25 mouse cellular contexts compared by ENCODE assay signal in the genomic region with DNA sequence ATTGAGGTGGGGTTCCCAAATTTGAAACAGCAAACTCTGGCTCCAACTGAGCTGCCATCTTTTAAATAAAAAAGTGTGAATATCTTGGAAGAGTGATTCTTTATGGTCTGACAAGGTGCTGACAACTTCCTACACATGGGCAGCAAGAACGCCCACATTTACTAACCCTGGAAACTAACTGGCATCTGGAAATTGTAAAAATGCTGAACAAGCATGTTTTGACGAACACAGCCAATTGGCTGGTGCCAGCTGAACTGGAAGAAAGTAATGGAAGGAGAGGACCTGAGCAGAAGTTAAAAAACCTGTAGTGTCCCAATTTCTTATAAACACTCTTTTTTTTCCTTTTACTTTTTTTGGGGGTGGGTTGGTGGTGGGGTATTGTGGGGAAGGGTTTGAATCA. TPM values are rescaled to one million over a fixed set of nuclear protein-coding genes. Genes with fewer than 3 reads are reported as not detected.
DNase-seq lines count a peak whose midpoint lies in the region; ATAC-seq and TF ChIP-seq lines count a peak whose summit lies in the region.
"Had no signal": no experiment of that assay in that cellular context is flagged by ENCODE, and none has a peak within 500 bp of the region (broad histone marks: within the 10 kb centered on the region; RNA-seq: fewer than 3 reads in every experiment).

No protein-coding gene starts in this region.

- H3K27ac ChIP-seq in CH12.LX (ENCODE audit: insufficient read depth, low read depth) (no peak overlapping the region), ES-E14 (ENCODE audit: insufficient read depth, low read depth, low read length, poor library complexity, severe bottlenecking) (no peak overlapping the region)

- no peak for TF ChIP-seq POLR2A in CH12.LX (IDR thresholded peaks at IDR 0.05; ENCODE audit: low read depth, low read length)

- H3K36me3 ChIP-seq in CH12.LX (replicated peaks in 1 of 2; ENCODE audit: control insufficient read depth in 1 of 2, insufficient read depth in 1 of 2, low read length in 1 of 2) (no peaks in the 10 kb centered on the region), ES-E14 (ENCODE audit: control insufficient read depth, insufficient read depth, low read length, poor library complexity, severe bottlenecking) (no peaks in the 10 kb centered on the region)
- H3K36me3 ChIP-seq: G1E had no signal

- in situ Hi-C loops in CH12.LX (cut with MboI; ENCODE audit: low pct_ligation_motif_present, low pct_unique_long_range_greater_than_20kb, low sequenced_read_pairs) = no loop called here
- in situ Hi-C loops in ES-E14 (cut with MboI; ENCODE audit: low sequenced_read_pairs in 2 of 2, unreplicated experiment in 2 of 2) = no loop called here

- no peak for TF ChIP-seq RAD21 in CH12.LX (IDR thresholded peaks at IDR 0.05; ENCODE audit: low read depth, low read length)

- DNase-seq in CH12.LX (ENCODE audit: extremely low read depth) (no peak), ES-E14 (ENCODE audit: low read depth, low spot score) (no peak)
- no peak for DNase-seq in left cerebral cortex, adult 8-10 months (ENCODE audit: low spot score in 2 of 2)
- DNase-seq: adrenal gland, adult 2 months; adrenal gland, adult 8-10 months; adrenal gland, postnatal 10 days; adrenal gland, postnatal 14 days; adrenal gland, postnatal 25 days; adrenal gland, postnatal 36 days; B cell, adult 2 months; cerebellum, adult 11 months; cerebellum, adult 11-12 months; cerebellum, adult 18-20 months; cerebellum, adult 2 months; cerebellum, adult 8-10 months had no signal

- H3K9me3 ChIP-seq in CH12.LX (replicated peaks; ENCODE audit: low read length) (peaks cover 28% of the 10 kb centered on the region), ES-E14 (ENCODE audit: control insufficient read depth, insufficient read depth, low read depth, low read length) (peaks cover 2% of the 10 kb centered on the region; the same call in 1 of the 2 replicates)

- H3K4me1 ChIP-seq in CH12.LX (ENCODE audit: control insufficient read depth in 1 of 2, insufficient read depth in 2 of 2) (no peaks in the 10 kb centered on the region), ES-E14 (ENCODE audit: control insufficient read depth in 2 of 2, insufficient read depth in 2 of 2, low read length in 2 of 2, poor library complexity in 1 of 2) (no peaks in the 10 kb centered on the region)

- ATAC-seq in monocyte, adult 5-6 weeks (replicated peaks; ENCODE audit: insufficient number of reproducible peaks, low FRiP score, low TSS enrichment, poor library complexity, severe bottlenecking) = no peak
- ATAC-seq: activated CD4-positive, CD25-positive, alpha-beta regulatory T cell, adult 4 months; CD4-positive, CD25-positive, alpha-beta regulatory T cell, adult 4 months; Patski had no signal

- H3K4me2 ChIP-seq in CH12.LX (ENCODE audit: insufficient read depth, low read depth, poor library complexity, severe bottlenecking) = no peak overlapping the region

- no peaks in the 10 kb centered on the region for H3K27me3 ChIP-seq in CH12.LX (replicated peaks)
- H3K27me3 ChIP-seq: Patski had no signal

- no peak for TF ChIP-seq EP300 in CH12.LX (IDR thresholded peaks at IDR 0.05; ENCODE audit: low read length)

- H3K4me3 ChIP-seq in CH12.LX (replicated peaks in 1 of 3; ENCODE audit: low read depth in 2 of 3, low read length in 2 of 3, poor library complexity in 1 of 3) (no peak overlapping the region), ES-E14 (ENCODE audit: insufficient read depth in 1 of 2, low read depth in 1 of 2, low read length in 2 of 2, poor library complexity in 1 of 2, severe bottlenecking in 1 of 2) (no peak overlapping the region)

- TF ChIP-seq CTCF in CH12.LX (conservative IDR thresholded peaks at IDR 0.05 in 1 of 2, IDR thresholded peaks at IDR 0.05 in 1 of 2; ENCODE audit: low read depth in 2 of 2, low read length in 2 of 2) = no peak

- no peaks in the 10 kb centered on the region for H3K79me2 ChIP-seq in CH12.LX (replicated peaks; ENCODE audit: control insufficient read depth, extremely low read depth, insufficient read depth, poor library complexity, severe bottlenecking)

- dilution Hi-C loops in CH12.LX (cut with MboI; ENCODE audit: extremely low pct_ligation_motif_present, extremely low pct_unique_long_range_greater_than_20kb, low sequenced_read_pairs) = no loop called here

- H3K9ac ChIP-seq in CH12.LX (ENCODE audit: insufficient read depth, low read depth) = no peak overlapping the region
- H3K9ac ChIP-seq in ES-E14 (ENCODE audit: insufficient read depth, low read depth, low read length, poor library complexity, severe bottlenecking) = no peak overlapping the region

TF ChIP-seq in CH12.LX, 34 proteins besides CTCF, POLR2A, EP300 and RAD21:
- TF ChIP-seq ELF1 (IDR thresholded peaks at IDR 0.05; ENCODE audit: low read depth, low read length) (no peak), MAFK (IDR thresholded peaks at IDR 0.05; ENCODE audit: insufficient replicate concordance, low read length) (peak; percentile 62; the same call in 1 of the 2 replicates)
TF ChIP-seq in CH12.LX: peak in this region for 1.

TF ChIP-seq in ES-E14, 5 proteins besides CTCF, POLR2A, EP300 and RAD21:
- TF ChIP-seq ZNF384 (IDR thresholded peaks at IDR 0.05; ENCODE audit: low read depth, low read length) (no peak), MAFK (IDR thresholded peaks at IDR 0.05; ENCODE audit: insufficient read depth, low read depth, low read length) (peak; percentile 85)

RNA-seq across cellular contexts. Expression of gene Vmn2r74, which starts 46.1 kb away (rescaled TPM):
- total RNA-seq in CH12.LX (2012; rRNA removed) (not detected in 2 replicates), CH12.LX (2014; rRNA removed) (not detected in 2 replicates), ES-E14 (2012; rRNA removed) (not detected in 2 replicates)
- not detected in 2 replicates for polyA plus RNA-seq in CH12.LX (2012; ENCODE audit: insufficient read length, low read depth)
- total RNA-seq in left cerebral cortex, adult 8-10 months (2022) = not detected
- not detected in 3 replicates for total RNA-seq in monocyte, adult 5-6 weeks (2017)
- total RNA-seq: adrenal gland, adult 18-20 months; adrenal gland, adult 2 months; adrenal gland, adult 8-10 months; adrenal gland, postnatal 10 days; adrenal gland, postnatal 14 days; adrenal gland, postnatal 25 days; adrenal gland, postnatal 36 days; adrenal gland, postnatal 4 days; MEL had no signal
- polyA plus RNA-seq: activated CD4-positive, CD25-positive, alpha-beta regulatory T cell, adult 4 months; adrenal gland, adult 2 months; brain, embryonic 14.5 days; C2C12; CD4-positive, CD25-positive, alpha-beta regulatory T cell, adult 4 months; cerebellum, adult 2 months; G1E; Patski had no signal
